Mouse (Mus musculus): ENCODE measurements at regions not wholly inside any gene's neighbourhood (a gene's known extent, or its start where the extent isn't known, plus 50 kb on each side); places are given as distances from the start of the nearest gene placed in this dataset.
"Not testable (repeated sequence)": the region's sequence is repeated elsewhere in the genome, so short reads cannot be mapped to it uniquely, and the experiment has no call there.

DNA sequence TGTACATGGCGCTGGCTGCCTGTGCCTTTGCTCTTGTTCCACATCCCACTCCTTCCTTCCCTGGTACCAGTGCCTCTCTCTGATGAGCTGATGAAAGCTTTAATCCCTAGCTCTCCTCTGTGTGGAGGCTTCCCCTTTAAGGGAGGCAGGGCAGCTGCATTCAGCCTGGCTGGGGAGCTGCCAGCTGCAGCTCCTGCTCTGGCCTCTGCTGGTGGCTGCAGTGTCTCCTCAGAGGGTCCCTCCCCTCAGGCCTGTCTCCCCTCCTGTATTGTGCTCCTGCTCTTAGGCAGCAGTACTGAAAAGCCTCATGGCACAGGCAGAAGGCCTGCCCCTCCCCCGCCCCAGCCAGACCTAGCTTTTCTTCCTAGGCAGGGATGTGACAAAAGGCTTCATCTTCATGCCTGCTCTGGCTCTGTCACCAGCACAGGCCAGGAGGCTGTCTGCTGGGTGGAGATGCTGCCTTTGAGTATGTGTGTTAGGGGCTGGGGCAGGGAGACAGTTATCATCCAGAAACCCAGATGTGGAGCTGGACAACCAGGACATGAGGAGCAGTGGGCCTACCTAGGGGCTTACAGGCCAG, 97.7 kb upstream of the Zcchc13 start:
- TF ChIP-seq CTCF (IDR thresholded peaks at IDR 0.05; ENCODE audit: borderline replicate concordance, control insufficient read depth, extremely low read depth, insufficient read depth, low read length, poor library complexity); POLR2A (IDR thresholded peaks at IDR 0.05; ENCODE audit: control insufficient read depth, extremely low read depth, insufficient read depth, low read length, poor library complexity): not testable (repeated sequence)

Measured in thymus, adult 2 months (tissue).